Mouse (Mus musculus) CH12.LX (cell line): ENCODE measurements around the gene Slc39a9. TPM values are rescaled to one million over a fixed set of nuclear protein-coding genes. Genes with fewer than 3 reads are reported as not detected.

Source experiments
- DNase-seq: peaks from one replicate; pipeline ENCODE4 v3.0.0-alpha.2; 2013; ENCODE audit errors: extremely low read depth
- H3K27ac ChIP-seq: 2 replicates; pipeline ENCODE4 v1.5.1; 2012; ENCODE audit warnings: low read depth, mild to moderate bottlenecking, control low read depth, moderate library complexity; ENCODE audit not compliant: insufficient read depth
- H3K27me3 ChIP-seq: replicated peaks from 2 replicates; pipeline ENCODE3; 2012; ENCODE audit warnings: inconsistent platforms
- H3K36me3 ChIP-seq, 2 experiments: replicated peaks in 1 of 2; 2 replicates each; pipeline versions ENCODE3 to v1.6.1; 2012; ENCODE audit warnings: inconsistent platforms in 1 of 2, low read length in 1 of 2, mild to moderate bottlenecking in 1 of 2, mixed read lengths in 1 of 2, moderate library complexity in 1 of 2; ENCODE audit not compliant: control insufficient read depth in 1 of 2, insufficient read depth in 1 of 2
- H3K4me1 ChIP-seq, 2 experiments: 2 replicates each; pipeline ENCODE4 v1.6.1; 2012; ENCODE audit warnings: inconsistent platforms in 1 of 2, moderate library complexity in 1 of 2; ENCODE audit not compliant: insufficient read depth in 2 of 2, control insufficient read depth in 1 of 2
- H3K4me2 ChIP-seq: 2 replicates; pipeline ENCODE4 v1.6.1; 2012; ENCODE audit warnings: low read depth, mild to moderate bottlenecking, control low read depth; ENCODE audit not compliant: poor library complexity, insufficient read depth, severe bottlenecking
- H3K4me3 ChIP-seq, 3 experiments: fragments of 150-350 bp in 1 of 3; sonication (generic) in 1 of 3; replicated peaks in 1 of 3; 2 replicates each; pipeline versions ENCODE3 to v1.5.1; 2011 to 2012; ENCODE audit warnings: low read depth in 2 of 3, low read length in 2 of 3, mild to moderate bottlenecking in 2 of 3, moderate library complexity in 2 of 3, control low read depth in 1 of 3, improper control_type of control experiment in 1 of 3, inconsistent platforms in 1 of 3, mixed read lengths in 1 of 3; ENCODE audit not compliant: poor library complexity in 1 of 3
- H3K79me2 ChIP-seq: replicated peaks from 2 replicates; pipeline ENCODE4 v1.6.1; 2012; ENCODE audit warnings: mild to moderate bottlenecking, moderate library complexity; ENCODE audit not compliant: control insufficient read depth, poor library complexity, insufficient read depth, severe bottlenecking; ENCODE audit errors: extremely low read depth
- H3K9ac ChIP-seq: 2 replicates; pipeline ENCODE4 v1.6.1; 2012; ENCODE audit warnings: low read depth, mild to moderate bottlenecking, control low read depth, moderate library complexity; ENCODE audit not compliant: insufficient read depth
- H3K9me3 ChIP-seq: replicated peaks from 2 replicates; pipeline ENCODE3; 2012; ENCODE audit warnings: low read length, inconsistent platforms, mixed read lengths
- CHD2 ChIP-seq: IDR thresholded peaks from 2 replicates; pipeline ENCODE4 v1.6.1; 2011; ENCODE audit warnings: low read length, improper control_type of control experiment
- E2F4 ChIP-seq: IDR thresholded peaks from 2 replicates; pipeline ENCODE4 v1.6.1; 2011; ENCODE audit warnings: low read depth, low read length, improper control_type of control experiment; ENCODE audit not compliant: insufficient replicate concordance
- ELF1 ChIP-seq: IDR thresholded peaks from 2 replicates; pipeline ENCODE4 v1.6.1; 2014; ENCODE audit warnings: low read depth, mild to moderate bottlenecking, inconsistent platforms, low read length, improper control_type of control experiment
- ETS1 ChIP-seq: conservative IDR thresholded peaks from 2 replicates; pipeline ENCODE4 v1.6.1; 2012; ENCODE audit warnings: low read depth, mild to moderate bottlenecking, inconsistent platforms, low read length, improper control_type of control experiment, moderate library complexity
- IRF4 ChIP-seq: IDR thresholded peaks from 2 replicates; pipeline ENCODE4 v1.6.1; 2014; ENCODE audit warnings: low read depth, mild to moderate bottlenecking, inconsistent platforms, low read length, improper control_type of control experiment
- JUN ChIP-seq: IDR thresholded peaks from 2 replicates; pipeline ENCODE4 v1.6.1; 2011; ENCODE audit warnings: low read depth, mild to moderate bottlenecking, low read length, improper control_type of control experiment, moderate library complexity; ENCODE audit not compliant: insufficient read depth
- JUND ChIP-seq: conservative IDR thresholded peaks from 2 replicates; pipeline ENCODE4 v1.6.1; 2011; ENCODE audit warnings: low read depth, low read length, improper control_type of control experiment
- KAT2A ChIP-seq: IDR thresholded peaks from 2 replicates; pipeline ENCODE4 v1.6.1; 2012; ENCODE audit warnings: low read length, improper control_type of control experiment, inconsistent platforms; ENCODE audit not compliant: insufficient replicate concordance
- MAFK ChIP-seq: IDR thresholded peaks from 2 replicates; pipeline ENCODE4 v1.6.1; 2011; ENCODE audit warnings: low read length, improper control_type of control experiment; ENCODE audit not compliant: insufficient replicate concordance
- MAX ChIP-seq: IDR thresholded peaks from 2 replicates; pipeline ENCODE4 v1.6.1; 2011; ENCODE audit warnings: low read length, improper control_type of control experiment
- MAZ ChIP-seq: IDR thresholded peaks from 2 replicates; pipeline ENCODE4 v1.6.1; 2012; ENCODE audit warnings: low read depth, mild to moderate bottlenecking, inconsistent platforms, low read length, improper control_type of control experiment, moderate library complexity
- MYC ChIP-seq: IDR thresholded peaks from 2 replicates; pipeline ENCODE4 v1.6.1; 2011; ENCODE audit warnings: low read depth, mild to moderate bottlenecking, improper control_type of control experiment, low read length
- NRF1 ChIP-seq: IDR thresholded peaks from 2 replicates; pipeline ENCODE4 v1.6.1; 2014; ENCODE audit warnings: low read depth, mild to moderate bottlenecking, inconsistent platforms, low read length, improper control_type of control experiment, moderate library complexity
- POLR2AphosphoS2 ChIP-seq: IDR thresholded peaks from 2 replicates; pipeline ENCODE4 v1.6.1; 2011; ENCODE audit warnings: low read depth, low read length, improper control_type of control experiment
- RAD21 ChIP-seq: IDR thresholded peaks from 2 replicates; pipeline ENCODE4 v1.6.1; 2011; ENCODE audit warnings: low read depth, mild to moderate bottlenecking, low read length, improper control_type of control experiment, moderate library complexity
- SIN3A ChIP-seq: IDR thresholded peaks from 2 replicates; pipeline ENCODE4 v1.6.1; 2012; ENCODE audit warnings: low read length, improper control_type of control experiment, inconsistent platforms
- SMC3 ChIP-seq: IDR thresholded peaks from 2 replicates; pipeline ENCODE4 v1.6.1; 2011; ENCODE audit warnings: low read depth, low read length, improper control_type of control experiment
- TBP ChIP-seq: conservative IDR thresholded peaks from 2 replicates; pipeline ENCODE4 v1.6.1; 2011; ENCODE audit warnings: low read depth, low read length, improper control_type of control experiment
- TCF12 ChIP-seq: IDR thresholded peaks from 2 replicates; pipeline ENCODE4 v1.6.1; 2014; ENCODE audit warnings: low read depth, mild to moderate bottlenecking, inconsistent platforms, low read length, improper control_type of control experiment
- UBTF ChIP-seq: IDR thresholded peaks from 2 replicates; pipeline ENCODE4 v1.6.1; 2012; ENCODE audit warnings: low read depth, mild to moderate bottlenecking, inconsistent platforms, low read length, improper control_type of control experiment, moderate library complexity
- ZMIZ1 ChIP-seq: IDR thresholded peaks from 2 replicates; pipeline ENCODE4 v1.6.1; 2012; ENCODE audit warnings: low read depth, mild to moderate bottlenecking, inconsistent platforms, low read length, improper control_type of control experiment
- ZNF384 ChIP-seq: IDR thresholded peaks from 2 replicates; pipeline ENCODE4 v1.6.1; 2012; ENCODE audit warnings: low read depth, low read length, improper control_type of control experiment, inconsistent platforms
- dilution Hi-C: fragments of 300-500 bp; cut with MboI; formaldehyde crosslinking; loops from 2 replicates; pipeline ENCODE4 v1.14.3; 2020; ENCODE audit warnings: low sequenced_read_pairs; ENCODE audit not compliant: extremely low pct_unique_long_range_greater_than_20kb, extremely low pct_ligation_motif_present
- in situ Hi-C: fragments of 300-500 bp; cut with MboI; formaldehyde crosslinking; loops from 3 replicates; pipeline ENCODE4 v1.14.3; 2019; ENCODE audit warnings: low sequenced_read_pairs, low pct_ligation_motif_present, low pct_unique_long_range_greater_than_20kb, mixed read lengths
- polyA plus RNA-seq: library from polyadenylated mRNA; unstranded; fragments of >175 nt; gene quantifications from 2 replicates; pipeline ENCODE4 v1.2.1, GENCODE M21; 2012; ENCODE audit warnings: low read depth; ENCODE audit not compliant: insufficient read length
- total RNA-seq, 2 experiments: library from RNA; depleted of rRNA; stranded (reverse); fragments of 300-350 nt in 1 of 2; fragments of >200 nt in 1 of 2; gene quantifications; 2 replicates each; pipeline ENCODE4 v1.2.3; 2012 to 2014

The Slc39a9 gene
- total and polyA plus RNA-seq, 3 experiments, result 8.0 to 17.1 (median 9.1) TPM

DNA sequence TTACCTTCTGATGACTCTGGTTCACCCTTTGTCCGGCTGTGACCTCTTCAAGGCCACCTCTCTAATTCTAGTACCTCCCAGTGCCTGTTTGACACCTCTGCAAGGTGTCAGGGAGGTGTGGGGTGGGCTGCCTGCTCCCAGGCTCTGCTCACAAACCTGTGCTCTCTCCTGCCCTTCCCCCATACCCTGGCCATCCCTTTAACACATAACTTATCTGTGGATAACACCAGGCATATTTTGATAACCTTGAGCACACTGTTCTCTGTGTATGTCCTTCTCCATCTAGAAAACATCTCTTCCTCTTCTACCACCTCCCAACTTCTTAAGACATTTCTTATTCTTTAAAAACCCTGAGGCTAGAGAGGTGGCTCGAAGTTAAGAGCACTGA lies 55.5 kb downstream of the Slc39a9 start:
- dilution Hi-C loops, result no loop called here
- H3K4me2 ChIP-seq, result no peak overlapping the region
- no peak for DNase-seq

DNA sequence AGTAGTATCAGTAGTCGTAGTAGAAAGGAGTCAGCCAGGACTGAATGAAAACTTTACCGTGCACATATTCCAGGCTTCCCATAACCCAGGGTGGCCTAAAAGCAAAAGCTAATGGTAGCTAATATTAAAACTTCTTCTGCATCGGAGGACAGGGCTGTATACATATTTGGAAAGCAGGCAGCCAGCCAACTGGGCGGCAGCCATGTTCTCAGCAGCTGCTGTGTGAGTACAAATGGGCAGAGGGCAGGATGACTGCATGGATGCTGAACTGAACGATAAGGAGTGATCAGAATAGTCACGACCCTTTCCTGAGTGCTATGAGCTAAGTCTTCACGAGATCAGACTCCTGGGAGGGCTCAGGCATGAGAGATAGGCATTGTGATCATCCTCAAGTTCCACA lies 57.6 kb downstream of the Slc39a9 start:
- no peak overlapping the region for H3K9ac ChIP-seq
- no peaks in the 10 kb centered on the region for H3K79me2 ChIP-seq
- no peak for TF ChIP-seq SMC3
- TF ChIP-seq MAZ, result no peak
- no peak for TF ChIP-seq ZNF384
- no peak for TF ChIP-seq UBTF
- no peak for TF ChIP-seq NRF1
- TF ChIP-seq TBP, result no peak
- TF ChIP-seq MAFK, result no peak
- TF ChIP-seq KAT2A, result no peak
- TF ChIP-seq IRF4, result no peak
- no peak for TF ChIP-seq MAX
- no peak for TF ChIP-seq ZMIZ1
- H3K4me1 ChIP-seq, result no peaks in the 10 kb centered on the region
- peaks cover 20% of the 10 kb centered on the region for H3K27me3 ChIP-seq
- H3K4me2 ChIP-seq, result no peak overlapping the region
- no peak overlapping the region for H3K27ac ChIP-seq
- H3K4me3 ChIP-seq, result no peak overlapping the region
- no peak for DNase-seq
- H3K9me3 ChIP-seq, result no peaks in the 10 kb centered on the region
- in situ Hi-C loops, result no loop called here
- dilution Hi-C loops, result no loop called here
- no peaks in the 10 kb centered on the region for H3K36me3 ChIP-seq

More for the DNA sequence above, 55.5 kb downstream of the Slc39a9 start:
- H3K27me3 ChIP-seq, result peaks cover 25% of the 10 kb centered on the region
- no peak overlapping the region for H3K4me3 ChIP-seq
- no peaks in the 10 kb centered on the region for H3K36me3 ChIP-seq
- no peaks in the 10 kb centered on the region for H3K4me1 ChIP-seq
- no peaks in the 10 kb centered on the region for H3K79me2 ChIP-seq
- no peak for TF ChIP-seq ELF1
- no peak for TF ChIP-seq TCF12
- no peak for TF ChIP-seq SIN3A
- no peak for TF ChIP-seq RAD21
- no peak for TF ChIP-seq ETS1
- TF ChIP-seq POLR2AphosphoS2, result no peak
- no peak for TF ChIP-seq NRF1
- TF ChIP-seq E2F4, result no peak
- no peak for TF ChIP-seq IRF4
- no peak for TF ChIP-seq JUND
- TF ChIP-seq CHD2, result no peak
- no peak for TF ChIP-seq JUN
- TF ChIP-seq MAFK, result no peak
- TF ChIP-seq MYC, result no peak
- no peak for TF ChIP-seq TBP
- no peaks in the 10 kb centered on the region for H3K9me3 ChIP-seq
- H3K27ac ChIP-seq, result no peak overlapping the region
- no peak overlapping the region for H3K9ac ChIP-seq
- in situ Hi-C loops, result no loop called here
